In genomic region chr11:102145471-102146001, GRCm38 (mm10) we compare ENCODE assay signal across 8 mouse cellular contexts. TPM values are rescaled to one million over a fixed set of nuclear protein-coding genes. Genes with fewer than 3 reads are reported as not detected.
DNase-seq lines count a peak whose midpoint lies in the region; ATAC-seq and TF ChIP-seq lines count a peak whose summit lies in the region.

Gene Nags, plus strand, starts transcription at chr11:102145513.

- TF ChIP-seq POLR2A in lung, adult 2 months (IDR thresholded peaks at IDR 0.05; ENCODE audit: borderline replicate concordance, extremely low read depth, low read depth, low read length), result no peak

- H3K27me3 ChIP-seq in megakaryocyte, embryonic 14.5 days (replicated peaks), result peaks cover 70% of the 10 kb centered on the region
- H3K27me3 ChIP-seq in erythroblast, embryonic 14.5 days (ENCODE audit: control insufficient read depth), result peaks cover 64% of the 10 kb centered on the region
- peaks cover 45% of the 10 kb centered on the region for H3K27me3 ChIP-seq in stomach, embryonic 16.5 days (ENCODE audit: control insufficient read depth, insufficient read depth, low read length)

- no peak for TF ChIP-seq CTCF in lung, adult 2 months (IDR thresholded peaks at IDR 0.05; ENCODE audit: insufficient read depth, low read length)

- H3K9ac ChIP-seq in stomach, embryonic 16.5 days (ENCODE audit: low read length), result peak within 1 kb of the TSS; percentile 17; the same call in 1 of the 2 replicates

- H3K9me3 ChIP-seq in megakaryocyte, embryonic 14.5 days, result no peaks in the 10 kb centered on the region
- H3K9me3 ChIP-seq in erythroblast, embryonic 14.5 days (ENCODE audit: control insufficient read depth, low read length), result no peaks in the 10 kb centered on the region; the same call in 1 of the 2 replicates
- H3K9me3 ChIP-seq in stomach, embryonic 16.5 days (replicated peaks; ENCODE audit: control insufficient read depth, low read length), result no peaks in the 10 kb centered on the region

- no peak for ATAC-seq in megakaryocyte, adult 5-6 weeks (ENCODE audit: poor library complexity, severe bottlenecking)
- ATAC-seq in stomach, embryonic 16.5 days (ENCODE audit: insufficient read depth, low FRiP score), result 0 out of 2 replicates have a peak, but pooled peaks have one; percentile 8

- no peak within 1 kb of the TSS for H3K27ac ChIP-seq in stomach, embryonic 16.5 days (ENCODE audit: low read length)

- DNase-seq in liver, result peak; percentile 67
- DNase-seq in thymus, postnatal 10 days (ENCODE audit: low spot score in 2 of 2), result no peak
- DNase-seq in frontal cortex, adult 2 months (ENCODE audit: extremely low spot score in 1 of 2, low spot score in 1 of 2), result no peak
- no peak for DNase-seq in lung, adult 2 months

- peak within 1 kb of the TSS; percentile 44 for H3K4me2 ChIP-seq in stomach, embryonic 16.5 days (ENCODE audit: low read depth, low read length)

- 2% methylated on average over 50 of the region's 50 CpGs for WGBS in stomach, embryonic 16.5 days
- WGBS in lung, adult 2 months, result 1% methylated on average over 50 of the region's 50 CpGs

- peak within 1 kb of the TSS; percentile 85 for H3K4me3 ChIP-seq in megakaryocyte, embryonic 14.5 days (replicated peaks)
- peak within 1 kb of the TSS; percentile 66 for H3K4me3 ChIP-seq in erythroblast, embryonic 14.5 days (replicated peaks)
- H3K4me3 ChIP-seq in stomach, embryonic 16.5 days (replicated peaks; ENCODE audit: low read length), result peak within 1 kb of the TSS; percentile 30
- no peak within 1 kb of the TSS for H3K4me3 ChIP-seq in lung, adult 2 months (replicated peaks; ENCODE audit: extremely low read depth, low read depth, low read length)

- H3K36me3 ChIP-seq in megakaryocyte, embryonic 14.5 days (replicated peaks; ENCODE audit: low read length), result no peaks in the 10 kb centered on the region
- peaks cover 14% of the 10 kb centered on the region for H3K36me3 ChIP-seq in erythroblast, embryonic 14.5 days (ENCODE audit: control insufficient read depth)
- no peaks in the 10 kb centered on the region for H3K36me3 ChIP-seq in stomach, embryonic 16.5 days (ENCODE audit: control insufficient read depth, insufficient read depth, low read length)

- H3K4me1 ChIP-seq in megakaryocyte, embryonic 14.5 days, result peaks cover 33% of the 10 kb centered on the region
- peaks cover 26% of the 10 kb centered on the region for H3K4me1 ChIP-seq in erythroblast, embryonic 14.5 days (ENCODE audit: control insufficient read depth)
- no peaks in the 10 kb centered on the region for H3K4me1 ChIP-seq in stomach, embryonic 16.5 days (ENCODE audit: control insufficient read depth, insufficient read depth, low read length)
- H3K4me1 ChIP-seq in lung, adult 2 months (ENCODE audit: control insufficient read depth, insufficient read depth, low read length), result peaks cover 3% of the 10 kb centered on the region; the same call in 1 of the 2 replicates

RNA-seq across cellular contexts. Expression of gene Nags, which starts in this region (rescaled TPM):
- polyA plus RNA-seq in megakaryocyte, embryonic 14.5 days (2012; ENCODE audit: insufficient read depth, low replicate concordance), result not detected in 2 replicates
- not detected in 2 replicates for total RNA-seq in megakaryocyte, adult 5-6 weeks (2015)
- not detected in 2 replicates for total RNA-seq in megakaryocyte, adult 5-6 weeks (2017)
- polyA plus RNA-seq in erythroblast, embryonic 14.5 days (2012), result 0.14 and 0.16 TPM in 2 replicates
- 3.2 and 4.2 TPM in 2 replicates for polyA plus RNA-seq in stomach, embryonic 16.5 days (2015; fragmentation: Nextera tagmentation; extraction: Ambion mirVana)
- polyA plus RNA-seq in frontal cortex, adult 2 months (2012; rRNA removed), result 0.04 and 0.06 TPM in 2 replicates
- polyA plus RNA-seq in lung, adult 2 months (2012; rRNA removed), result 0.41 and 0.72 TPM in 2 replicates
